Mouse (Mus musculus): ENCODE data around the gene Notum.
A peak's percentile ranks its signal among the peaks of the same experiment; 100 is the strongest.

The Notum gene

DNA sequence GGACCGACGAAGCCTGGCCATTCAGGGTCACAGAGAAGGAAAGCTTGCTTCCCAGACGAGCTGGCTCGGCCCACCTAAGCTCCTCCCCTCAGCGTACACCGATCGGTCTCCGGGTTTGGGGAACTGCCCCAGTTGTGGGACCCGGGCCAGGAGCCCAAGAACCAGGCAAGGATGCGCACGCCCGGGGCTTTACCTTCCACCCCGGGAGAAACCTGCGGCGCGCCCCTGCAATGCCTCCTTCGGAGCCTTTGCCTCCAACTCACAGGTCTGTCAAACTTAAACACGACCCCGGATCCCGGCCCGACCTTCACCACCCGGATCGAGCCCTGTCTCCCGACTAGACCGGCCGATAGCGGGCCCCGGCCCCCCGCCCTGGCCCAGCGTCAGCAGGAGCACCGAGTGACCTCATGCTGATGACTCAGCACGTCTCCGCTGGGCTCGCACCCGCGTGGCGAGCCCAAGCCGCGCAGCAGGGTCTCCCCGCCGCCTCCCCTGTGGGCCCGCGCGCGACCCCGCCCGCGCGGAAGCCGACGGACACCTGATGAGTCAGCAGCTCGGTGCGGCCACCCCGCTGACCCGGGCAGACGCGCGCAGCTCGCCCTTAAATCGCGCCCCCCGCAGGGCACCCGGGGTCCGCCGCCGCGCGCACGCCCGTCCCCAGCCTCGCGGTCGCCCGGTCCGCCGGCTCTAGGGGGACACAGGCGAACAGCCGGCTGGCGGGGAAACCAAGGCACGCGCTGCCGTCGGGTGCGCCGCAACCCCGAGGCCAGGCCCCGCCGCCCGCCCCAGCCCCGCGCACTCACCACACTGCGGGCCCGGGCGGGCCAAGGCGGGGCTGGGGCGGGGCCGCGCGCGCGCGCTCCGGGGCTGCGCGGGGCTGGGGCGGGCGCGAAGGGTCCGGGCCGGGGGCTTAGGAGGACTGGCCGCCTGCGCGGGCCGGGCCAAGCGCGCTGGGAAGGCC is 28.1 kb downstream of the Notum start:
- peak; percentile 71 for DNase-seq

DNA sequence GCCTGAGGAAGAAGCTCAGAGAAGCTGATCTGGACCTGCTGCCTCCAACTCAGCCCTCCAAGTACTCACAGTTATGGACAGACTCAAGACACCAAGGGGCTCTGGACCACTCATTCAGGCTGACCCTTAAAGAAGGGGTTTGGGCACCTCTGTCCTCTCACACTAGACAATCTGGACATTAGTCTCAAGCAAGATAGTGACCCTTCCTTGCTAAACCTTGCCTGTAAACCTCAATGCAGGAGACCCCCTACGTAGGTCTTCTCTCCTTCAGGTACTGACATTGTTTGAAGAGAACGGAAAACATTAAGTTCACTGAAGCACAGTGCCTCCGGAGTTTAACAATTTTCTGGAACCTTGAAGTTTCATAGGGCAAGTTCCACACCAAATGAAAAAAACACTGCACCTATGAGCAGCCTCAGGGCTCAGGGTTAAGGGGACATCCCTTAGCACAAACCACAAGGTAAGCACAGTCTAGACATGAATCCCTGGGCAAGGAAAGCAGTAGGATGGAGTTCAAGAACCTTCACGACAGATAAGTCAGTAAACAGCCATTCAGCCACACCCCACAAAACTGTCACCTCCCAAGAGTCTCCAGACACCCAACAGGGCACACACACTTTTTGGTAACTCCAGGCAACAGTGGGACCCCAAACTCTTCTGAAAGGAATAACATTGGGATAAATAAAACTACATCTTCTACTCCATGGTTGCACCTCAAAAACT is 29.1 kb downstream of the Notum start:
- no peak for DNase-seq

DNA sequence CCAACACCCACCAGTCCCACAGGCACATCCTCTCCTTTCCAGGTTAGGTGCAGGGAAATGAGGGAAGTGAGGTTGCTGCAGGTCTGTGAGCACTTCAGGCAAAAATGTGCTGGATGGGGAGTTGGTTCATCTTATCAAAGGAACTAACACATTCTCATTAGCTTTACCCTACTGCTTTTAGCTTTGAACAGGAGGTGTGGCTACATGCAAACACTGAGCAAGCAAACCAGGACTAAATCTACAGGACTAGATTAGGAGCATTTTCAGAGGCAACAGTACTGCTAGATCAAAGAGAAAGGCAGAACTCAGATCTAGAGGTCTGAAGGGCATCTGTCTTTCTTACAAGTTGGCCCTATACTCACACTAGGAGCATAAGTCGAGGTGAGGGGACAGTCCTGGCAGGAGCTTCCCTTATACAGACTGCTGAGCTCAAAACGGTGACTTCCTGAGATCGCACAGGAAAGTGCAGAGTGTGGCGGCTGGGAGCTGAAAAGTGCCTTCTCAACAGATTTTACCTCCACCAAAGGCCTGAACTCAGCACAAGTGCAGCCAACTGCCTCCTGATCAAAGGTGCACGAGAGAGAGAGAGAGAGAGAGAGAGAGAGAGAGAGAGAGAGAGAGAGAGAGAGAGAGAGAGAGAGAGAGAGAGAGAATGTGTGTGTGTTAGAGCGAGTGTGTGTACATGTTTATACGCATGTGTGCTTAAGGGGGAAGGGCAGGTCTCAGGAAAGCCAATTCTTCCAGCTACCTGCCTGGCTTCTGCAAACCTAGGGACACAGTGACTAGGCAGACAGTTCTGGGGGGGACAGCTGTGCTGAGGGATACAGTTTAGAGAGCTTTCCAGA is 29.9 kb downstream of the Notum start:
- no peak for DNase-seq

GRCm38 (mm10) chr11:120630401-120630871 is 30.5 kb downstream of the Notum start:
- no peak for DNase-seq

- no peak for DNase-seq
Observed at GRCm38 (mm10) chr11:120629911-120630310, 31.1 kb downstream of the Notum start.

GRCm38 (mm10) chr11:120629341-120629730 is 31.6 kb downstream of the Notum start:
- no peak for DNase-seq

DNA sequence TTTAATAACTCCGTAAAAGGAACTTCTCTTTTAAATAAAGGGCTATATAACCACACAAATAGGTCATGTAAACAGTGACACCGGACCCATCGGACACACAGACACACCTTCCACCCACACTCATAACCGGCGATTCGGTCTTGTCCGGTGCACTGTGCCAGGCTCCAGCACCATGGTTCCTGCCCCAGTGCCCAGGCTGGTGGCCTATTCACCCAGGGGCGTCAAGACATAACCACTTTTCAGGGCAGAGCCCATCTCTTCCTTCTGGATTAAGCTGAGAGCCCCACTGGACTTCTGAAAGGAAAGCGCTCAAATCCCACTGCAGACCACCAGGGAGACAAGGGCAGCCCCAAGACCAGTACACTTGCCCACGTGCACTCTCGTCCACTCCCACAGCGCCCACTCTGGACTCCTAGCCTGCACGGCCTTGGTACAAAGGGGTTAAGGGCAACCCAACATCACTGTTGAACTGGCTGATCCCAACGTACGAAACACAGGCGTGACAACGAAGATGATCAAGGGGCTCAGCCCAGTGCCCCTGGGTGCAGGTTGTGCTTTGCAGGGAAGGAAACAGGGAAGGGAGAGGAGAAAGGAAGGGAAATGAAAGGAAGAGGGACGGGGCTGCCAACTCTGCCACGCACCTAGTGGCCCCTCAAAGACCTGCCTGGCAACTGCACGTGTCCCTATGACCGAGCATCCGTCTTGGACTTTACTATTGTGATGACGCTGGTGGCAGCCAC is 32.2 kb downstream of the Notum start:
- DNase-seq, result no peak

DNA sequence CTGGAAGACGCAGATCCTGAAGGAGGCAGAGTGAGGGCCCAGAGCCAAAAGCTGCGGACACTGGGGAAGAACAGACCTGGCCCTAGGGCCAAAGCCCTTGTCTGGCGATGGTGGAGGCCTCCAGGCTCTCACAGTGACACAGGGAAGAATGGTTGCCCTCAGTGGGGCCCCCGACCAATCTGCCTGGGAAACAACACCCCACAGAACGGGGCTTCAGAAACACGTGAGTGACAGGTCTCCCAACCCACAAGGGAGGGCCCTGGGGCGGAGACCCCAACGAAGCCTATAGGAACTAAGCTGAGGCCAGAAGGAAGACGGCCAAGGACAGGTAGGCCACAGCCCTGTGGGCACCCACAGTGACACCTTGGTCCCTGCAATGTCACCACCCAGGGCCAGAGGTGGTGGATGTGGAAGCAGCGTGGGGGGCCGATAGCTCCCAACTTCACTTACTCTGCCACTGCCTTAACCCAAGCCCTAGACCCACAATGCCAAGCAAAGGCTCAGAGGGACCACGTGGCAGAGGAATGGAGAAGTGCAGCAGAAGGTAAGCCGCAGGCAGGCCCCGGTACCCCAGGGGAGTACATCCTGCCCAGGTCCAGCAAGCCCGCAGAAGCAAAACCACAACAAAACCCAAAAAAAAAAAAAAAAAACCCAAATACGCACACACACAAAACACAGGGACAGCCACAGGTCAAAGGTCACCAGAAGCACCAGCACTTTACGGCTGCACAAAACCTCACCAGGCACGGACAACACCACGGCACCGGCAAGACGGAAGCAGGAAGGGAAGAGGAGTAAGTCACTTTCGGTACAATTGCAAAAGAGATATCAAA is 33.3 kb downstream of the Notum start:
- no peak for DNase-seq

DNA sequence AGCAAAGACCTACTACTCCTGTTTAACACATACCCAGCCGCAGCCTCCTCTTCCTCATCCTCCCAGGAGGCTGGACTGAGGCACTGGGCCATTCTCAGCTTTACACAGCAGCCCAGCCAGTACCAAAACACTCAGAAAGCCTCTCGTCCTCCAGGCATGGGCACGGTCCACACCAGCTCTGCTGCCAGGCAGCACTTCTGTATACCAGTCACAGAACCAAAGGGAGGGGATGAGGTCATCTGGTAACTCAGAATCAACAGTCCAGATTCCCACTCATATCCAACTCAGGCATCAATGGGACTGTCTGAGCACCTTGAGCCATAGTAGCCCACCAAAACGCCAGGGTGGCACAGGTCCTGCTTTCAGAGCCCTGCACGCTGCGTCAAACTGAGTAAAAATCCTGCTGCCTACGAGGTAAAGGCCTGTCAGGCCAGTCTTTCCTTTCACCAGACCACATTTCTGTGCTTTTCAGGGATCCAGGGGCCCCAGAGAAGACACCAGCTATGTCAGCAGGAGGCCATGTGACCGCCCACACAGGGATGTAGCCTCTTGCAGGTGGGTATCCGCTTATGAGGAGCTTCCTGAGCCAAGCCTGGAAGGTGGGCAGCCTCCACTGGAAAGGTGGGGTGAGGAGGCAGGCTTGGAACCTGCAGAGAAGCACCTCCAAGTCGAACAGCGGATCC is 34.0 kb downstream of the Notum start:
- DNase-seq, result no peak

DNA sequence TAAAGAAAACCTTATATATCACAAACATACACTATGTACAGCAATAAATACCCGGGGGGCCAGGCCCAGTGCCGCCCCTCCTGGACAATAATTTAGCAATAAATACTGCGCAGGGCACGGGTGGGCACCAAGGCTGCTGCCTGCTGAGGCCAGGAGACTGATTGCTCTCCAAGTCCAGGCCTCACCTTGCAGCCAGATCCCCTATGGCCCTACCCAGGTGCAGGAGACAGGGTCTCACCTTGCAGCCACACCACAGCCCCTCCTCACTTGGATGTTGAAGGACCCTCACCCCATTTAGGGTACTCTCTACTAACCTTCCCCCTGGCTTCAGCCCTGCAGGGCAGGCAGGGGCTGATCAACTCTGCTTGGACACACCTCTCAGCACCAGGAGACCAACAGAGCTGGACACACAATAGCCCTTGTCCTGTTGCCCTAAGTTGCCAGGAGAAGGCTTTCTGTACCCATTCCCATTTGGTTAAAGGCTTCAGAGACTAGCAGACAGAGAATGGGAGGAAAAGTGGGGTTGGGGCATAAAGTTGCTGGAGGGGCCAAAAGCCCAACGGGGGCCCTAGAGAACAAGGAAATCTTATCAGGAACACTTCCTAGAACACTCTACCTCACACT is 35.7 kb downstream of the Notum start, which contains the start of gene Sirt7:
Sirt7 (minus strand) TSS at position 89 of the 624 bp plus-strand sequence.
- no peak for DNase-seq

DNA sequence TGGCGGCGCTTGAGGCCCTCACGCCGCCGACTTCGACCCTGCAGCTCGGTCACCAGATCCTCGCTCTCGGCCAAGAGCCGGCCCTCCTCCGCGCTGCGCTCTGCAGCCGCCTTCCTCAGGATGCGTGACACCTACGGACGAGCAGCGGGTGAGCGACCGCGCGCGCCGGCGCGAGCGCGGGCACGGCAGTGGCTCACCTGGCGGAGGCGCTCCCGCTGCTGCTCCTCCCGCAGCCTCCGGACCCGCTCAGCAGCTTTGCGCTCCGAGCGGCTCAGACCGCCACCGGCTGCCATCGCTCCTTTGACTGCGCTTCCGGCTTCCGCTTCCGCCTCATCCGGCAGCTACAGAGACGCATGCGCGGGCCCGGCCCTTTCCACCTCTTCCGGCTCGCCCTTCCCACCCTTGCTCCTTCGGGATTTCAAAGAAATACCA is 36.3 kb downstream of the Notum start:
- peak; percentile 80 for DNase-seq

DNA sequence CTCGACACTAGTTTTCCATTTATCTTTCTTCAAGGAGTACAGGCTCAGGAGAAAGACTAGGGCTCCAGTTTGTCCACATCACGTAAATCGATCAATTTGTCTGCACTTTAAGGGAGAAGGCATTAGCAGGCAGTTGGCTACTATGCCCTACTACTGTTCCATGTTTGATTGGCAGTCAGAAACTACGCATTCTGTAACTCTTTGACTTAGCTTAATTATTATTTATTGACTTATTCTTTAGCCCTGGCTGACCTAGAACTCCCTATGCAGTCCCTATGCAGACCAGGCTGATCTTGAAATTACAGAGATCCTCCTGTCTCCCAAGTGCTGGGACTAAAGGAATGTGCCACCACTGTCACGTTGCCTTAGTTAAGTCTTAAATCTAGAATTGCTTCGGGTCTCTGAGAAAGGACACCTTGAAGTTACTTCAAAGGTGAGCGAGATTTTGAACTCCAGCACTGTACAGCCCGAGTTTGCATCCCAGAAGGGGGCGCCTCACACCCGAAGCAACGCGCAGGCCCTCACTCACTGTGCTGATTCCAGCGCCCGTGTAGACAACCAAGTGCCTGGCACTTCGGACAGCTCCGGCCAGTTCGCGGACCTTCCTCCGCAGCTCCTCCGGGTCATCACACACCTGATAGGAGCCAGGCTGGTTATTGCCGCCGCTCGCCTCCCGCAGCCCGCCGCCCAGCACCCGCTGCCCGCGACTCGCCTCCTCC is 36.9 kb downstream of the Notum start:
- DNase-seq, result peak; percentile 58

GRCm38 (mm10) chr11:120622805-120623204 is 38.2 kb downstream of the Notum start:
- DNase-seq, result no peak

DNA sequence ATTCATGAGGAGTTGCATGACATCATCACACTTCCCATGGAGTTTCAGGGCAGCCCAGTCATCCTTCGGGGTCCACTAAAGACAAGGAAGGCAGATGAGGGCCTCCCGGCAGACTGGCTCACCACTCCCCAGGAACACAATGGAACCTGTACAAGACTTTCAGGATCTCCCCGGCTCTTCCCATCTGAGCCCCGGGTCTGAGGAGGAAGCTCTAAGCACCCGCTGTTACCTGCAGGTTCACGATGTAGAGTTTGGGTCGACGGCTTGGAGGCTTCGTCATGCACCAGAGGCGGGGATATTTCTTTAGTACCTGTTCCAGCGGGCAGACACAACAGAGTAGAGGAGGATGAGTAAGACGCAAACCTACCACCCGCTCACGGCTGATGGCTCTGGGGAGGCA is 40.8 kb downstream of the Notum start:
- DNase-seq, result peak; percentile 37

GRCm38 (mm10) chr11:120618619-120619535 is 42.1 kb downstream of the Notum start:
- peak; percentile 61 for DNase-seq

DNA sequence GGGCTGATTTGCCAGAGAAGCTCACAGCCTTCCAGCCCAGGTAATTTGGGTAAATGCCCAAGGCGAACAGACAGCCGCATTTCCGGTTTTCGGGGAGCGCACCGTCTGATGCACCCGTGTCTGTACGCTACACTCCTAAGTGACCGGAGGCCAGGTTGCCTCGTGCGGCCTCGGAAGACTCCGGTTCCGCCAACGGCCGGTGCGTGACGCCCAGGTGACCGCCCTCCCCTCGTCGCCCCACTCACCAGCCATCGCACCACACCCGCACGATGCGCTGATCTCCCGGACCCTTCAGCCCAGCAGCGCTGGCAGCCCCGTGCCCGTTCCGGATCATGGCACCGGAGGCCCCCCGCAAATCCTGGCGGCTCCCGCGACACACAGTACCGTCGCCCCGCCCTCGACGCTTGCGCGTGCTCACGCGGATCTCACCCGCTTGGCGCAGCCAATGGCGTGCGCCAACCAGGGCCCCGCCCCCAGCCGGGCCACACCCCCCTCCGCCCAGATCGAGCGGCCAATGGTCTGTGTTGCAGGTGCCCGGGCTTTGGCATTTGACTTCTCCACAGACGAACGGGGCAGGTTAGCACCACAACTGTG is 43.4 kb downstream of the Notum start, which contains the start of gene Pcyt2:
Pcyt2 (minus strand) TSS at position 418 of the 594 bp plus-strand sequence.
- DNase-seq, result peak; percentile 94

DNA sequence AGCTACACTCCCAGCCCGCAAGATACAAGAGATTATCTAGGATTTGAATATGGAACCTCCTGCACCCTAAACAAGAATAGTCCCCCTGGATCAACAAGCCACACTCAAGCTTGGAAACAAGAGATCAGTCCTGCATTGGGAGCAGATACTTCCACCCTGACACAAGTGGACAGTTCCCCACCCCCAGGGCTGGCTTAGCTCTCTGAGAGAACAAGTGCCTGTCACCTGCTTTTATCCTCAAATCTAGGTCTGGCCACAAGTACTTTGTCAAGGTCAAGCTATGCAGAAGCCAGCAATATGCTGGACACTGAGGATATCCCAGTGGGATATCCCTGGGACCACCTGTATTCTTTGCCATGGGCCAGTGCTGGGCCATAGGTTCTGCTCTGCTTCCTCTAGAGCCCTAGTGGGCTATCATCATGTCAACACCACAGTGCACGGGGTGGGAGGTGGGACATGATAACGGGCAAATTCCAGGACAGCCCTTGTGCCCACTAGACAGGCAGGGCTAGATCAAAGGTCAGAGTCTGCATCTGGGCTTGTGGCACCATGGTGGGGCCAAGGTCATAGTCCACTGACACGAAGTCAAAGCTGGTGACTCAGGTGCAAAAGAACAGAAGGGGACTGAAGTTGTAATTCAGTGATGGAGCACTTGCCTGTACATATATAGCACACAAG is 44.2 kb downstream of the Notum start:
- peak; percentile 57 for DNase-seq

Data from cerebellum, adult 9-10 months (tissue).